Mouse (Mus musculus) ES-E14 (cell line): Measurements from ENCODE around the gene Cipc. TPM values are rescaled to one million over a fixed set of nuclear protein-coding genes. Genes with fewer than 3 reads are reported as not detected.

Source experiments
- DNase-seq: peaks from one replicate; pipeline ENCODE4 v3.0.0-alpha.2; 2013; ENCODE audit warnings: low read depth, low spot score
- H3K27ac ChIP-seq: 2 replicates; pipeline ENCODE4 v1.5.1; 2012; ENCODE audit warnings: low read depth, mild to moderate bottlenecking, low read length, moderate library complexity, mixed read lengths; ENCODE audit not compliant: poor library complexity, insufficient read depth, severe bottlenecking
- H3K36me3 ChIP-seq: 2 replicates; pipeline ENCODE4 v1.6.1; 2012; ENCODE audit warnings: mild to moderate bottlenecking, low read length, moderate library complexity, mixed read lengths; ENCODE audit not compliant: control insufficient read depth, poor library complexity, insufficient read depth, severe bottlenecking
- H3K4me1 ChIP-seq, 2 experiments: fragments of 150-350 bp in 1 of 2; sonication (generic) in 1 of 2; 2 replicates each; pipeline ENCODE4 v1.6.1; 2012; ENCODE audit warnings: low read length in 2 of 2, mild to moderate bottlenecking in 1 of 2, mixed read lengths in 1 of 2; ENCODE audit not compliant: control insufficient read depth in 2 of 2, insufficient read depth in 2 of 2, poor library complexity in 1 of 2
- H3K4me3 ChIP-seq, 2 experiments: fragments of 150-350 bp in 1 of 2; sonication (generic) in 1 of 2; 2 replicates each; pipeline ENCODE4 v1.5.1; 2012; ENCODE audit warnings: low read length in 2 of 2, low read depth in 1 of 2, mild to moderate bottlenecking in 1 of 2, mixed read lengths in 1 of 2; ENCODE audit not compliant: insufficient read depth in 1 of 2, poor library complexity in 1 of 2, severe bottlenecking in 1 of 2
- H3K9ac ChIP-seq: 2 replicates; pipeline ENCODE4 v1.6.1; 2012; ENCODE audit warnings: low read depth, mild to moderate bottlenecking, low read length, mixed read lengths; ENCODE audit not compliant: poor library complexity, insufficient read depth, severe bottlenecking
- H3K9me3 ChIP-seq: fragments of 150-350 bp; sonication (generic); 2 replicates; pipeline ENCODE4 v1.6.1; 2012; ENCODE audit warnings: low read depth, mild to moderate bottlenecking, low read length; ENCODE audit not compliant: control insufficient read depth, insufficient read depth
- CHD2 ChIP-seq: IDR thresholded peaks from 2 replicates; pipeline ENCODE4 v1.6.1; 2014; ENCODE audit warnings: mild to moderate bottlenecking, low read depth, low read length, inconsistent platforms
- HCFC1 ChIP-seq: IDR thresholded peaks from 2 replicates; pipeline ENCODE4 v1.6.1; 2012; ENCODE audit warnings: low read length, inconsistent platforms, borderline replicate concordance; ENCODE audit not compliant: insufficient read depth
- MAFK ChIP-seq: IDR thresholded peaks from 2 replicates; pipeline ENCODE4 v1.6.1; 2014; ENCODE audit warnings: mild to moderate bottlenecking, low read depth, low read length, inconsistent platforms; ENCODE audit not compliant: insufficient read depth
- ZC3H11A ChIP-seq: IDR thresholded peaks from 2 replicates; pipeline ENCODE4 v1.6.1; 2012; ENCODE audit warnings: low read depth, mild to moderate bottlenecking, inconsistent platforms, low read length, borderline replicate concordance
- ZNF384 ChIP-seq: IDR thresholded peaks from 2 replicates; pipeline ENCODE4 v1.6.1; 2012; ENCODE audit warnings: low read depth, low read length, inconsistent platforms
- in situ Hi-C, 2 experiments: fragments of 600-800 bp; cut with MboI; formaldehyde crosslinking; loops; one replicate each; pipeline ENCODE4 v1.15.1; 2025; ENCODE audit warnings: low sequenced_read_pairs in 2 of 2, inconsistent platforms in 1 of 2; ENCODE audit not compliant: unreplicated experiment in 2 of 2
- total RNA-seq: library from RNA; depleted of rRNA; stranded (reverse); fragments of 300-350 nt; gene quantifications from 2 replicates; pipeline ENCODE4 v1.2.3, GENCODE M21; 2012

Gene Cipc
- total RNA-seq, 1 experiment = 26.5 TPM

DNA sequence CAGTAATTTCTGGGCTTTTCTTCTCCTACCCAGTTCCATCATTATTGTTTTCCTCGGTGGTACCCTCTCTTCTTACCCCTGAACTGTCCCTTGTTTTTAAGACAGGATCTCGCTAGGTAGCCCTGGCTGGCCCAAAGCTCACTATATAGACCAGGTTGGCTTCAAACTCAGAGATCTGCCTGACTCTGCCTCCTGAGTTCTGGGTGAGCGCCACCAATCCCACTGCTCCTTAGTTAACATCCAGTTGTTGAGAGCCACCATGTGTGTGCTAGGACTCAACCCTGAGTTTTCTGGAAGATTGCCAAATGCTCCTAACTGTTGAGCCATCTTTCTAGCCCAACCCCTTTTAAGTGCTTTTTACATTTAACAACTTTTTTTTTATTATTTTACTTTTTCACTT, 4.1 kb downstream of the Cipc start:
- H3K9me3 ChIP-seq = no peaks in the 10 kb centered on the region
- no peak overlapping the region for H3K9ac ChIP-seq
- no peak overlapping the region for H3K27ac ChIP-seq
- no peak overlapping the region for H3K4me3 ChIP-seq
- peaks cover 0 to 7% of the 10 kb centered on the region in 2 experiments; a peak in 1 of 4 replicates for H3K4me1 ChIP-seq
- no peak for DNase-seq
- in situ Hi-C loops = no loop called here
- TF ChIP-seq CHD2 (no peak), ZC3H11A (no peak), HCFC1 (no peak), MAFK (no peak), ZNF384 (no peak)
- peaks cover 14% of the 10 kb centered on the region for H3K36me3 ChIP-seq

DNA sequence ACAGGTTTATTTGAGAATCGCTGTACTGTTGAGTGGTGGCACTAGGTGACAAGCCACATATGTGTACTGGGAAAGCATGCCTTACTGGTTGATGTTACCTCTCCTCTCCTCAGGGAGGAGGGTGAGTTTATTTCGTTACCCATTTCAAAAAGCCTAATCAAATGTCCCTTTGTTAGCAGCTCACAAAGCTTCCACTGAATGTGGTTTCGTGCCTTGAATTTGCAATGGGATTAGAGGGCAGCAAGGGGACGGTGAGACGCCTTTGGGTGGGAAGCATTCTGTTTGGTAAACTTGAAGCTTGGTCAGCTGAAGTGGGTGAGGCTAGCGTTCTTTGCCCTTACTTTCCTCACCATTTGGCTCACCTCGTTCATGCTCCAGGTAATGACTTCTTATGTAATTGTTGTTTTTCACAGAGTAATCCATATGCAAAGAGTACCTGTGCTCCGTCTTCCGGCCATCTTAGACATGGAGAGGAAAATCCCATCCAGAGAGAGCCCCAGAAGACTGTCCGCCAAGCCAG, 5.5 kb downstream of the Cipc start:
- no peak for DNase-seq
- Histone ChIP-seq H3K27ac (no peak overlapping the region), H3K9me3 (0 out of 2 replicates have a peak, but pooled peaks cover 2% of the 10 kb centered on the region), H3K4me1 (peaks cover 0 to 7% of the 10 kb centered on the region in 2 experiments; a peak in 1 of 4 replicates), H3K4me3 (no peak overlapping the region), H3K9ac (no peak overlapping the region), H3K36me3 (peaks cover 15% of the 10 kb centered on the region)
- in situ Hi-C loops = no loop called here
- TF ChIP-seq CHD2 (no peak), ZNF384 (no peak), MAFK (no peak), ZC3H11A (no peak), HCFC1 (no peak)

GRCm38 (mm10) chr12:86955894-86956293, 9.1 kb downstream of the Cipc start:
- Histone ChIP-seq H3K9ac (no peak overlapping the region), H3K27ac (no peak overlapping the region), H3K9me3 (0 out of 2 replicates have a peak, but pooled peaks cover 2% of the 10 kb centered on the region), H3K4me3 (no peak overlapping the region), H3K4me1 (peaks cover 0 to 2% of the 10 kb centered on the region in 2 experiments; a peak in 1 of 4 replicates), H3K36me3 (peaks cover 29% of the 10 kb centered on the region)
- in situ Hi-C loops = no loop called here
- TF ChIP-seq ZC3H11A (no peak), CHD2 (no peak), ZNF384 (no peak), HCFC1 (no peak), MAFK (no peak)
- DNase-seq = no peak

- no peak overlapping the region for H3K9ac ChIP-seq
- in situ Hi-C loops = no loop called here
- peaks cover 45% of the 10 kb centered on the region for H3K36me3 ChIP-seq
- no peaks in the 10 kb centered on the region for H3K4me1 ChIP-seq
- no peak for TF ChIP-seq CHD2
- TF ChIP-seq HCFC1 = no peak
- no peak for TF ChIP-seq ZNF384
- no peak for TF ChIP-seq MAFK
- TF ChIP-seq ZC3H11A = no peak
- no peak for DNase-seq
- H3K9me3 ChIP-seq = 0 out of 2 replicates have a peak, but pooled peaks cover 2% of the 10 kb centered on the region
- no peak overlapping the region for H3K27ac ChIP-seq
- H3K4me3 ChIP-seq = no peak overlapping the region
Observed at GRCm38 (mm10) chr12:86958558-86958957, 11.7 kb downstream of the Cipc start.
